Mouse (Mus musculus) regulatory T cell (primary cell): Measurements from ENCODE around the gene Spink8.

Experiments used
- in situ Hi-C: fragments of 300-600 bp; cut with MboI, MseI; formaldehyde crosslinking; loops from one replicate; pipeline ENCODE4 v1.15.1; 2025; ENCODE audit warnings: high pct_unique_total_duplicates

Gene Spink8

GRCm38 (mm10) chr9:109870983-109871572 is 59.0 kb downstream of the Spink8 start:
- in situ Hi-C loops, result no loop called here

DNA sequence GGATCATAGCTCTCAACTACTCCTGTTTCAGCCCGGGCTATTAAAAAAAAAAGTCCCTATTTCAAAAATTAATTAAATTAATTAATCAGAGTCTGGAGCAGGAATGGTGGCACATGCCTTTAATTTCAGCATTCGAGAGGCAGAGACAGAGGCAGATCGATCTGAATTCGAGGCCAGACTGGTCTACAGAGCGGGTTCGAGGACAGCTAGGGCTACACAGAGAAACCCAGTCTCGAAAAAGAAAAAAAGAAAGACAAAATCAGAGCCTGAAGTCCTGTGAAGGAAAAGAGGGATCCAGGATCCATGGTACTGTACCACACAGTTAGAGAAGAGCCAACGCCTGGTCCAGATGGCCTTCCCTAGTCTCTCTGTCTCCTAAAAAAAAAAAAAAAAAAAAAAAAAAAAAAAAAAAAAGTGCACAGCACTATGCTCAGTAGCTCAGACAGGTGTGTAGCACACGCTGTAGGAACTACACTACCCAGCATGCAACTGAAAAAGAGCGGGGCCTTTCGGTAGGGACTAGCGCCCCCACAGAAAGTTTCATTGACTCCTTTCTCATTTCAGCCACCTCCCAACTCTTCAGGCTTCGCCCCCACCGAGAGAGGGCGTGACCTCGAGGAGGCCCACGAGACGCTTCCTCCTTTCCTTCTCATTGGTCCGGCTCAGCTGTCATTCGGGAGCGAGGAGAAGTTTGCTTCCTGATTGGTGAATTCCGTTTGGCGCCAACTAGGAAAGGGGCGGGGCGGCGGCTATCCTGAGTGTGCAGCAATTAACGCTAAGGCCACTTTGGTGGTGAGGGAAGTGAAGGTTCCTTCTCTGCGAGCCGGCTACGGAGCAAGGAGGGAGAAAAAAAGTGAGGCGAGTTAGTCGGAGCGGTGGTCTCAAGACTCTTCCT is 63.0 kb downstream of the Spink8 start, which contains the start of gene Cdc25a:
Cdc25a (plus strand) TSS at position 783 of the 895 bp plus-strand sequence.
- in situ Hi-C loops, result loop anchor here (5.0 kb wide), 1 partner anchor 823 kb away; no protein-coding TSS in a partner anchor

- in situ Hi-C loops, result loop anchor here (5.0 kb wide), 1 partner anchor 824 kb away; no protein-coding TSS in a partner anchor
These were observed 63.9 kb downstream of the Spink8 start for GRCm38 (mm10) chr9:109875695-109876601.
